Mouse (Mus musculus) intestine, postnatal 0 days (tissue): ENCODE data around the gene Cfap221. TPM values are rescaled to one million over a fixed set of nuclear protein-coding genes. Genes with fewer than 3 reads are reported as not detected.

Experiments
- ATAC-seq: fragments of 200-750 bp; cut with Nextera tagmentation; 2 replicates; pipeline ENCODE4 v1.8.0; 2017; ENCODE audit warnings: mild to moderate bottlenecking, moderate TSS enrichment, moderate library complexity
- H3K27ac ChIP-seq: fragments of 300-500 bp; sonication (generic); 2 replicates; pipeline ENCODE4 v1.5.1; 2014; ENCODE audit warnings: mild to moderate bottlenecking, low read depth, low read length, moderate library complexity
- H3K27me3 ChIP-seq: fragments of 300-500 bp; sonication (generic); replicated peaks from 2 replicates; pipeline ENCODE4 v1.6.1; 2014; ENCODE audit warnings: low read length, mixed read lengths; ENCODE audit not compliant: control insufficient read depth, insufficient read depth
- H3K36me3 ChIP-seq: fragments of 300-500 bp; sonication (generic); 2 replicates; pipeline ENCODE4 v1.6.1; 2014; ENCODE audit warnings: mild to moderate bottlenecking, moderate library complexity; ENCODE audit not compliant: control insufficient read depth, insufficient read depth
- H3K4me1 ChIP-seq: fragments of 300-500 bp; sonication (generic); replicated peaks from 2 replicates; pipeline ENCODE4 v1.6.1; 2014; ENCODE audit warnings: antibody characterized with exemption, low read length, mixed read lengths; ENCODE audit not compliant: control insufficient read depth, insufficient read depth
- H3K4me2 ChIP-seq: fragments of 300-500 bp; sonication (generic); replicated peaks from 2 replicates; pipeline ENCODE4 v1.6.1; 2014; ENCODE audit warnings: low read depth, mild to moderate bottlenecking, moderate library complexity
- H3K4me3 ChIP-seq: fragments of 300-500 bp; sonication (generic); 2 replicates; pipeline ENCODE4 v1.5.1; 2014; ENCODE audit warnings: low read depth, low read length
- H3K9ac ChIP-seq: fragments of 300-500 bp; sonication (generic); 2 replicates; pipeline ENCODE4 v1.6.1; 2014; ENCODE audit warnings: mild to moderate bottlenecking, low read depth, low read length
- H3K9me3 ChIP-seq: fragments of 300-500 bp; sonication (generic); 2 replicates; pipeline ENCODE4 v1.6.1; 2016; ENCODE audit warnings: mixed run types; ENCODE audit not compliant: control insufficient read depth
- CTCF ChIP-seq: sonication (generic); IDR thresholded peaks from 2 replicates; pipeline ENCODE4 v1.5.1; 2016; ENCODE audit warnings: low read depth, mild to moderate bottlenecking, control low read depth, antibody characterized with exemption, moderate library complexity
- WGBS: fragments of 180-500 bp; shearing (Covaris S2); extraction: QIAGEN DNeasy Blood & Tissue Kit; methylation state at CpG from one replicate; pipeline ENCODE4 v1.1.7; 2014; 5-methylcytosine and 5-hydroxymethylcytosine counted together
- polyA plus RNA-seq: library from polyadenylated mRNA; unstranded; fragments of >200 nt; fragmentation: Nextera tagmentation; extraction: Ambion mirVana; gene quantifications from 2 replicates; pipeline ENCODE4 v1.2.1, GENCODE M21; 2015

Cfap221 gene
- polyA plus RNA-seq, 1 experiment from 2014 or later = not detected

DNA sequence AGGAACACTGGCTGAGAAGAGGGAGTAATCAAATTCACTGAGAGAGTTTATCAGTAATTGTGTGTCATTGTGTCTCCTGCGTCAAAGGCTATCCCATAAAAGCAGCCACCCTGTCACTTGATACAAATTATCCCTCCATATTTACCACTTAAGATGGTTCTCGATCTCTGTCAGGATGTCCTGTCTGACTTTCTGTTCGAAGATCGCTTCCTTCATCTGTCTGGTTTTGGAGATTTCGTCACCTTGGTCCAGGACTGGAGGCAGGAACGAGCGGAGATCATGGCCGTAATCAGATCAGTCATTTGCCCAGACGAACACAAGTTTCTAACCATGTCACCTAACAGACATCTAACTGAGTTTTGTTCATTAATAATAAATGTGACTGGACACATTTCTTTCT is 43.6 kb downstream of the Cfap221 start:
- no peak overlapping the region for H3K4me2 ChIP-seq
- 82% methylated on average over 9 of the region's 9 CpGs for WGBS
- no peak for TF ChIP-seq CTCF
- no peak overlapping the region for H3K27ac ChIP-seq
- no peak overlapping the region for H3K9ac ChIP-seq
- H3K4me3 ChIP-seq = no peak overlapping the region
- no peaks in the 10 kb centered on the region for H3K36me3 ChIP-seq
- H3K27me3 ChIP-seq = no peaks in the 10 kb centered on the region
- no peak for ATAC-seq
- H3K4me1 ChIP-seq = no peaks in the 10 kb centered on the region
- no peaks in the 10 kb centered on the region for H3K9me3 ChIP-seq

- H3K9ac ChIP-seq = no peak overlapping the region
- no peak for ATAC-seq
- WGBS = 91% methylated on average over 8 of the region's 8 CpGs
Observed at GRCm38 (mm10) chr1:119950086-119950485, 46.9 kb downstream of the Cfap221 start.

DNA sequence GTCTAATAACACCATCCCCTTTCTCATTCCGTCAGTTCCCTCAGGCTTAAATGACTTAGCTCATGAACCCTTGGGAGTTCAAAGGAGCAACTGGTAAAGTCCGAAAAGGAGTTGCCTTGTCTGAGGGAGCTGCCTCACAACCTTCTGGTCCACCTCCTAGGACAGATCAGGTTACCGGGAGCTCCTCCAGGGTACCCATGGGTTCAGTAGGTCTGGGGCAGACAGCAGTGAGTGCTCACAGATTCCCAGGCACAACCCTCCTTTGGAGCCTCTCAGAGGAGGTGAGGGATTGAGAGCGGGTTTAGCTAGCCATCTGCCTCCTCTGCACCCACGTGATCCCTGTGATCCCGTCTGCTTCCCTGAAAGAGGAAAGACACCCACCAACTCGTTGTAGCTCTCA is 60.2 kb downstream of the Cfap221 start:
- Histone ChIP-seq H3K9ac (no peak overlapping the region), H3K4me3 (no peak overlapping the region), H3K4me2 (no peak overlapping the region), H3K4me1 (no peaks in the 10 kb centered on the region), H3K36me3 (no peaks in the 10 kb centered on the region), H3K9me3 (no peaks in the 10 kb centered on the region), H3K27me3 (no peaks in the 10 kb centered on the region), H3K27ac (no peak overlapping the region)
- WGBS = 40% methylated on average over 7 of the region's 7 CpGs
- no peak for TF ChIP-seq CTCF
- ATAC-seq = no peak

More at GRCm38 (mm10) chr1:119950086-119950485, 46.9 kb downstream of the Cfap221 start:
- H3K4me1 ChIP-seq = no peaks in the 10 kb centered on the region
- H3K9me3 ChIP-seq = no peaks in the 10 kb centered on the region
- TF ChIP-seq CTCF = no peak
- H3K27ac ChIP-seq = no peak overlapping the region
- no peaks in the 10 kb centered on the region for H3K27me3 ChIP-seq
- no peak overlapping the region for H3K4me2 ChIP-seq
- H3K4me3 ChIP-seq = no peak overlapping the region
- no peaks in the 10 kb centered on the region for H3K36me3 ChIP-seq

GRCm38 (mm10) chr1:119931421-119932150 is 65.4 kb downstream of the Cfap221 start:
- Histone ChIP-seq H3K27ac (no peak overlapping the region), H3K4me3 (no peak overlapping the region), H3K9ac (no peak overlapping the region), H3K36me3 (no peaks in the 10 kb centered on the region), H3K27me3 (no peaks in the 10 kb centered on the region), H3K4me1 (no peaks in the 10 kb centered on the region), H3K4me2 (no peak overlapping the region), H3K9me3 (no peaks in the 10 kb centered on the region)
- no peak for ATAC-seq
- no peak for TF ChIP-seq CTCF
- 87% methylated on average over 4 of the region's 4 CpGs for WGBS

- 34% methylated on average over 1 of the region's 1 CpGs for WGBS
- Histone ChIP-seq H3K4me1 (no peaks in the 10 kb centered on the region), H3K27ac (no peak overlapping the region), H3K4me3 (no peak overlapping the region), H3K9me3 (no peaks in the 10 kb centered on the region), H3K27me3 (no peaks in the 10 kb centered on the region), H3K36me3 (no peaks in the 10 kb centered on the region), H3K9ac (no peak overlapping the region), H3K4me2 (no peak overlapping the region)
- ATAC-seq = no peak
- peak; percentile 77 for TF ChIP-seq CTCF
Observed at GRCm38 (mm10) chr1:119929715-119930114, 67.3 kb downstream of the Cfap221 start.

GRCm38 (mm10) chr1:119919299-119919698 is 77.7 kb downstream of the Cfap221 start:
- TF ChIP-seq CTCF = peak; percentile 75
- Histone ChIP-seq H3K36me3 (no peaks in the 10 kb centered on the region), H3K4me1 (no peaks in the 10 kb centered on the region), H3K9me3 (no peaks in the 10 kb centered on the region), H3K9ac (no peak overlapping the region), H3K27ac (no peak overlapping the region), H3K4me2 (no peak overlapping the region), H3K27me3 (no peaks in the 10 kb centered on the region), H3K4me3 (no peak overlapping the region)
- no peak for ATAC-seq
- WGBS = 55% methylated on average over 4 of the region's 4 CpGs
